Mouse (Mus musculus) liver, embryonic 15.5 days (tissue): Measurements from ENCODE around the gene CK137956. TPM values are rescaled to one million over a fixed set of nuclear protein-coding genes. Genes with fewer than 3 reads are reported as not detected.
A peak's percentile ranks its signal among the peaks of the same experiment; 100 is the strongest.

ENCODE experiments used
- ATAC-seq: fragments of 200-750 bp; cut with Nextera tagmentation; 2 replicates; pipeline ENCODE4 v1.8.0; 2017; ENCODE audit warnings: moderate number of reproducible peaks, mild to moderate bottlenecking, moderate library complexity; ENCODE audit not compliant: insufficient read depth
- H3K27ac ChIP-seq: fragments of 300-500 bp; sonication (generic); replicated peaks from 2 replicates; pipeline ENCODE4 v1.5.1; 2015; ENCODE audit warnings: mild to moderate bottlenecking, inconsistent platforms
- H3K27me3 ChIP-seq: fragments of 300-500 bp; sonication (generic); 2 replicates; pipeline ENCODE4 v1.6.1; 2015; ENCODE audit warnings: mild to moderate bottlenecking, inconsistent platforms
- H3K36me3 ChIP-seq: fragments of 300-500 bp; sonication (generic); replicated peaks from 2 replicates; pipeline ENCODE4 v1.6.1; 2015; ENCODE audit warnings: moderate library complexity, mild to moderate bottlenecking, inconsistent platforms
- H3K4me1 ChIP-seq: fragments of 300-500 bp; sonication (generic); replicated peaks from 2 replicates; pipeline ENCODE4 v1.6.1; 2015; ENCODE audit warnings: inconsistent platforms
- H3K4me2 ChIP-seq: fragments of 300-500 bp; sonication (generic); 2 replicates; pipeline ENCODE4 v1.6.1; 2015; ENCODE audit warnings: moderate library complexity, mild to moderate bottlenecking, inconsistent platforms
- H3K4me3 ChIP-seq: fragments of 300-500 bp; sonication (generic); replicated peaks from 2 replicates; pipeline ENCODE4 v1.5.1; 2015; ENCODE audit warnings: mild to moderate bottlenecking, inconsistent platforms
- H3K9ac ChIP-seq: fragments of 300-500 bp; sonication (generic); 2 replicates; pipeline ENCODE4 v1.6.1; 2015; ENCODE audit warnings: moderate library complexity, mild to moderate bottlenecking, inconsistent platforms
- H3K9me3 ChIP-seq: fragments of 300-500 bp; sonication (generic); replicated peaks from 2 replicates; pipeline ENCODE4 v1.6.1; 2016; ENCODE audit warnings: inconsistent platforms
- WGBS: fragments of 180-500 bp; shearing (Covaris S2); methylation state at CpG from one replicate; pipeline ENCODE4 v1.1.7; 2015; ENCODE audit warnings: mixed read lengths; ENCODE audit not compliant: insufficient replicate concordance; 5-methylcytosine and 5-hydroxymethylcytosine counted together
- polyA plus RNA-seq: library from polyadenylated mRNA; unstranded; fragments of >200 nt; fragmentation: Nextera tagmentation; extraction: Ambion mirVana; gene quantifications from 2 replicates; pipeline ENCODE4 v1.2.1, GENCODE M21; 2015

Gene CK137956
- not detected in 2 replicates for polyA plus RNA-seq

DNA sequence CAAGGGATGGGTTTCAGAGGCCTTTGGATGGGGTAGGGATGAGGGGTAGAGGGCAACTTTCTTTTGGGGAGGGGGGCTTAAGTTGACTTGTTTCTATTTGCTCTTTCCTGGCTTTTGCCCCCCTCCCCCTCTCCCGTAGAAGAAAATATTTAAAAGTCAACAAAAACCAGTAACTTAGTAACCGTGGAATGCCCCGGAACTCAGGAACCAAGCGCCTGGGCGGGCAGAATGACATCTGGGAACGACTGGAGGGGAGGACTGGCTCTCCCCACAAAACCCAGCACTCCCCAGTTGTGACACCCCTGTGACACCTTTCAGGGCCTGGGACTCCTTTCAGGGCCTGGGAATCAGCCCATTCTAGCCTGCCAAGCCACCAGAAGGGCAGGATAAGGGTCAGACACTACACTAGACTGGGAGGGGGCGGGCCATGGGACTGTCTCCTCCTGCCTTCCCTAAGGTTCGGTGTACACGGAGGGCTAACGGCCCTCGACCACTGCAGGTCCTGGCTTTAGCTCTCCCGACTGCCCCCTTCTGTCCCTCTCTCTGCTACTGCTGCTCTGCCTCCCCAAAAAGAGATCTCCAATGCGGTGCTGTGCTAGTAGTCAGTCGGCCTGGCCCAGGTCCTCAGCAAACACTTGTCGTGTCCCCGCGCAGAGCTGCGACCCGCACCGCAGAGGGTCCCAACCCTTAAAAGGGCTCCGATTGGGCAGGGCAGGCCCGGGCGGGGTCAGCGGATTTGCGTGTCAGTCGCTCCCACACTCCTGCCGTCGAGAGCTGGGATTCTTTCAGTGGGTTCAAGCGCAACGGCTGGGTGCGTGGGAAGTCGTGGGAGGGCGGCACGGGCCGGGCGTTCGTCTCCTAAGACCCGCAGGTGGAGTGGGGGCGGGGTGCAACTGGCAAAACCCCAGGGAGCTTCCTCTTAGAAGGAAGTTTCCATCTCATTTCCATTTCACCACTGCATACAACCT is at the start of gene CK137956:
CK137956 (minus strand) TSS at position 51 of the 968 bp plus-strand sequence.
- Histone ChIP-seq H3K9ac (no peak within 1 kb of the TSS), H3K4me2 (no peak within 1 kb of the TSS), H3K9me3 (no peaks in the 10 kb centered on the region), H3K4me1 (no peaks in the 10 kb centered on the region), H3K27ac (no peak within 1 kb of the TSS), H3K4me3 (no peak within 1 kb of the TSS), H3K27me3 (peaks cover 24% of the 10 kb centered on the region), H3K36me3 (no peaks in the 10 kb centered on the region)
- WGBS = 7% methylated on average over 39 of the region's 39 CpGs
- no peak for ATAC-seq

DNA sequence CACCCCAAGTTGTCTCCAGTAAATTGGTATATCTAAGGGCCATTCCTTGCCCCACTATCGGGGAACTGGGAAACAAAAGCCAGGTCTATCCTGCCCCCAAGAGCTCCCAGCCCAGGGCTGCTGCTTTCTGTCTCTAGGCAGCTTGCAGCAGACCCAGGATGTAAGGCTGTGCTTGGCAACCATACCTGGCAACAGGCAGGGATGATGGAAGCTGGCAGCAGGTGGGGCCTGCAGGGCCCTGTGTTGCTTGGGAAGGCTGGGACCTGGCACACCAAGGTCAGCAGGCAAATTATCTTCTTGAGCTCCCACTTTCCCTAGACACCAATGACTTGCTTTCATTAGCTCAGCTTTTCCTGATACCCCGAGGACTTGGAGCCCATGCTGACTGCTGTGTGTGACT is 48.7 kb upstream of the CK137956 start:
- Histone ChIP-seq H3K4me1 (no peaks in the 10 kb centered on the region), H3K9ac (no peak overlapping the region), H3K4me2 (no peak overlapping the region), H3K27me3 (no peaks in the 10 kb centered on the region), H3K4me3 (no peak overlapping the region), H3K27ac (no peak overlapping the region), H3K9me3 (no peaks in the 10 kb centered on the region), H3K36me3 (no peaks in the 10 kb centered on the region)
- ATAC-seq = no peak
- 48% methylated on average over 2 of the region's 2 CpGs for WGBS

DNA sequence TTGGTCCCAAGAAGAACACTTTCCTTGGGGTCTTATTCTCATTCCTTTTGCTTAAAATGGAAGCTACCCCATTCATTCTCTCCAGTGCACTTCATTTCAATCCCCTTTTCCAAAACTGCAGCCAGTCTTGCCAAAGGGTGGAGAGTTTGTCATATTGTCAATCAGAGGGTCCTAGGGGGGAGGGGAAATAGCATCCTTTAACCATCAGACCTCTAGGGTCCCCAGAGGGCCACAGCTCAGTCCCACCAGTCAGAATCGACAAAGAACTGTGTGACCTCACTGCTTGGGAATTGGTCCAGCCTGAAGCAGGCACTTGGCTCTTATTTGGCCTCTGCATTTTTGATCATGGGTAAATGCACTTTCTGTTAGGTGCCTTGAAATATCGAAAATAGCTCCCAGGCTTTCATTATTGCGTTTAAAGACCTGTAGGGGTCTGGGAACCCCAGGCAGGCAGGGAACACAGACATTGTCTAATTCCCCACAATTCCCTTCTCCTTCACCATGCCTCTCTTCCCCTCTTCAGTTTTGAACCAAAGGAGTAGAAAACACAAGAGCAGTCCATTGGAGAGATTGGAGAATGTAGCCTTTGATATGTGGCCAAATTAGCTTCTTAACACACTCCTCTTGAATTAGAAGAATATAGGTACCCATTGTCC is 34.2 kb upstream of the CK137956 start:
- no peaks in the 10 kb centered on the region for H3K27me3 ChIP-seq
- no peak for ATAC-seq
- no peak overlapping the region for H3K9ac ChIP-seq
- WGBS = 46% methylated on average over 3 of the region's 3 CpGs
- H3K4me2 ChIP-seq = no peak overlapping the region
- H3K36me3 ChIP-seq = no peaks in the 10 kb centered on the region
- no peaks in the 10 kb centered on the region for H3K4me1 ChIP-seq
- H3K27ac ChIP-seq = no peak overlapping the region
- no peak overlapping the region for H3K4me3 ChIP-seq
- H3K9me3 ChIP-seq = no peaks in the 10 kb centered on the region

DNA sequence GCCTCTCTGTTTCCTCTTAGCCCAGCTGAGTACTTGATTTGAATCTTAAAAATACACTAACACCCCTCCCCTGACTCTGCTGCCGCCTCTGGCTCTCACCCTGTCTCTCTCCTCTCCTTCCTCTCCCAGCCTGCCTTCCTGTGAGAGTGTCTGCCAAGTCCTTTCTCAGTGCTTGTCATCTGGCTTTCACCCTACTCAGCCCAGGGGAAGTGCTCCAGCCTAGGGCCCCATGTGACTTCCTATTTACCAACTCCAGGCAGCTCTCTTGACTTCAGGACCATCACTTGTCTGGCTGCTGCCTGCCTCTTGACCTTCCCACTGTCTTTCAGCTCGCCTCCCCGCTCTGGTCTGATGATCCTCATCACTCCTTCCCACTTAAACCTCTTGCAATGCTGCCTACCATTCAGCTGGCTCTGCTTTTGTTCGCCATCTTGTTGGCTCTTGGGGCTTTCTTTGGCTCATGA is 31.9 kb upstream of the CK137956 start:
- H3K9ac ChIP-seq = no peak overlapping the region
- no peak for ATAC-seq
- H3K9me3 ChIP-seq = no peaks in the 10 kb centered on the region
- H3K27me3 ChIP-seq = no peaks in the 10 kb centered on the region
- no peak overlapping the region for H3K4me3 ChIP-seq
- H3K4me2 ChIP-seq = no peak overlapping the region
- no peaks in the 10 kb centered on the region for H3K4me1 ChIP-seq
- no peak overlapping the region for H3K27ac ChIP-seq
- no peaks in the 10 kb centered on the region for H3K36me3 ChIP-seq
- 28% methylated on average over 4 of the region's 4 CpGs for WGBS

DNA sequence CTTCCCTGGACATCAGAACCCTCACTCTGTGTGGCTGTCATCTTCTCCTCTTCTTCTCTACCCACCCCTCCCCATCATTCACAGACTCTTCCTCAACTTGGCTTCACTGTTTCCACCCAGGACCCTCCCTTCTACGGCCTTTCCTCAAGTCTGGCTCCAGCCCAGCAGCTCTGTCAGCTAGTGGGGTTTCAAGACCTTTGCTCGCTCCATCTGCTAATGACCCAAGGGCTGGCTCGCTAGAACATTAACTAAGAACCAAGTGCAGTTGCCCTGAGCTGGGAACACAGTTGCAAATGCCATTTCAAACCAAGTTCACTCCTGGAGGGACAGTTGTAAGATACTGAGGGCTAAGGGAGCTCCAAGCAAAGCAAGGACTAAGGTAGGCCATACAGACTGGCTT is 28.5 kb upstream of the CK137956 start:
- H3K27ac ChIP-seq = no peak overlapping the region
- H3K27me3 ChIP-seq = no peaks in the 10 kb centered on the region
- H3K36me3 ChIP-seq = no peaks in the 10 kb centered on the region
- no peaks in the 10 kb centered on the region for H3K4me1 ChIP-seq
- 42% methylated on average over 3 of the region's 3 CpGs for WGBS
- no peak overlapping the region for H3K9ac ChIP-seq
- no peaks in the 10 kb centered on the region for H3K9me3 ChIP-seq
- H3K4me3 ChIP-seq = no peak overlapping the region
- ATAC-seq = no peak
- no peak overlapping the region for H3K4me2 ChIP-seq

DNA sequence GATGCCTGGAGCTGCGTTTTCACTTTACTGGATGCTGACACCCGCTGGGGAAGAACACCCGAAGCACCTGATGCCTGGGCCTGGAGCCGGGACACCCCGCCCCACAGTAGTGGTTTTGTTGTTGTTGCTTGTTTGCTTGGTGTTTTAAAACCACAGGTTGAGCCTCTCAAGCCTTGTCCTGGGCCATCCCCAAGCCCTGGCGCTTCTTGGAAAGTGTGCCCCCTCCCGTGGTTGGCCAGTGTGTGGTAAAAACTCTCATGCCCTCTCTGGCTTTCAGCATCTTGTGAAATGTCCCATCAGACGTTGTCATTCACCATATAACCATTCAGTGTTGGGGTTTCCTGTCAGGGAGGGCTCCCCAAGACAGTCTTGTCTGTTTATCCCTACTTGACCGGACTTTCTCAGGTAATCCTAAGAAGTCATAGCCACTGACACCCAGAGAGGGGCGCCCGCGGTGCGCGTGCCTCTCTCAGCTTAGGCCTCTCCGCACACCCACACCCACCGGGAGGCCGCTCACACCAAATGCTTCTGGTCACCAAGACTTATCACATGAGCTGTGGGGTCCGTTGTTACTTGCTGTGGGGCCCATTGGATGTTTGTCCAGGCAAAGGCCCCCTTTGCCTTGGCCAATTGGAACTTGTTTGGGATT is 18.7 kb upstream of the CK137956 start:
- Histone ChIP-seq H3K4me3 (no peak overlapping the region), H3K9me3 (no peaks in the 10 kb centered on the region), H3K4me1 (no peaks in the 10 kb centered on the region), H3K9ac (no peak overlapping the region), H3K4me2 (no peak overlapping the region), H3K36me3 (no peaks in the 10 kb centered on the region), H3K27me3 (peaks cover 63% of the 10 kb centered on the region), H3K27ac (no peak overlapping the region)
- WGBS = 7% methylated on average over 18 of the region's 18 CpGs
- no peak for ATAC-seq

DNA sequence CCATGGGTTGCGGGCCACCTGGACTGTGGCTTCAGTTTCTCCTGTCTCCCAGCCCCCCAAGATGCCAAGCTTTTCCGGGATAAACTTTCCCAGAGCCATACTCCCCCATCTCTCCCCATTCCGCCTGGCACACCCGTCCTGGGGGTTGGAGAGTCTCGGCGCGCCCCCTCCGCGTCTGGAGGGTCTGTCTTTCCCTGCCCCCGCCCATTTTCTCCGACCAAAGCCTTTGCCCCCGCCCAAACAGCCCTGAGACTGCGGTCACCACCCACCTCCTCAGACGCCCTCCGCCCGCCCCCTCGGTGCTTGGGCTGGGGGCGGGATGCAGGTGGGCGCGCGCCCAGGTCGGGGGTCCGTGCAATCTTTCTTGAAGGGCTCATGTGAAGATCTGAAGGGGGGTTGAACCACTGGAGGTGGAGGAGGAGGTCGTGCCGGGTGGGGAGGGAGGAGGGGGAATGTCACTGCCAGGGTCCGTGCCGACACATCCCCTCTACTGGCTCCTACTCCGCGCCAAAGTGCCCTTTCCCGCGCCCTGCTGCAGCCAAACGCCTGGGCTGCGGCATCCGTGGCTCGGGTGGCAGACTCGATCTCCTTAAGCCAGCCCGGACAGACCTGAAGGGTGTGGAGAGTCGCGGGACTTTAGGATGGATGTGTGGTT is 17.9 kb upstream of the CK137956 start:
- ATAC-seq = no peak
- 2% methylated on average over 39 of the region's 39 CpGs for WGBS
- no peaks in the 10 kb centered on the region for H3K36me3 ChIP-seq
- H3K27me3 ChIP-seq = peaks cover 63% of the 10 kb centered on the region
- H3K9me3 ChIP-seq = no peaks in the 10 kb centered on the region
- H3K27ac ChIP-seq = no peak overlapping the region
- no peak overlapping the region for H3K4me3 ChIP-seq
- no peak overlapping the region for H3K4me2 ChIP-seq
- H3K9ac ChIP-seq = no peak overlapping the region
- H3K4me1 ChIP-seq = no peaks in the 10 kb centered on the region

DNA sequence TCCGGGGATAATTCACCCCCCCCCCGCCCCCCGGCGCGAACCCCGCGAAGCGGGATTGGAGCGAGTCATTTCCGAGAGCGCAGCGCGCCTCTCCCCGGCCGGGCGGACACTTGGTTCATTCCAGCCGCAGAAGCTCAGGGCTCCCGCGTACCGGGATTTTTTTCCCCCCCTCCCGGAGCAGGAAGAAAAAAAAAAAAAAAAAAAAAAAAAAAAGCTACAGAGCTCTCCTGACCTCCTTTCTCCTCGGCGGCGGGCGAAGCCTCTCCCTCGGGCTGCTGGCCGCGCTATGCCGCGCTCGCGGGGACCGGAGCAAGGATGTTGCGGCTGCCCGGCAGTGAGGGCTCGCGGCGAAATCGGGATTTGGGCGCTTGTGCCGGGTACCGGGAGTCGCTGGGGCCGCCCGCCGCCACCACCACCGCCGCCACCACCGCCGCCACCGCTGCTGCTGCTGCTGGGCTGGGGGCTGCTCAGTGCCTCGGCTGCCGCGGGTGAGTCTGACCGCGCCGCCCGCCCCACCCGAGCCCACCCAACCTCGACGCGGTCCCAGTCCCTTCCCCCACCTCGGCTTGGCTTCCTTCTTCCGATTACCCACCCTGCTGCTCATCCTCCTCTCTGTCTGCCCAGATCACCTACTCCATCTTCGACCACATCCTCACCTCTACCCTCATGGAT is 17.2 kb upstream of the CK137956 start, which contains the start of gene Csmd2:
Csmd2 (plus strand) TSS at position 74 of the 672 bp plus-strand sequence.
- H3K9ac ChIP-seq = no peak within 1 kb of the TSS
- no peak for ATAC-seq

DNA sequence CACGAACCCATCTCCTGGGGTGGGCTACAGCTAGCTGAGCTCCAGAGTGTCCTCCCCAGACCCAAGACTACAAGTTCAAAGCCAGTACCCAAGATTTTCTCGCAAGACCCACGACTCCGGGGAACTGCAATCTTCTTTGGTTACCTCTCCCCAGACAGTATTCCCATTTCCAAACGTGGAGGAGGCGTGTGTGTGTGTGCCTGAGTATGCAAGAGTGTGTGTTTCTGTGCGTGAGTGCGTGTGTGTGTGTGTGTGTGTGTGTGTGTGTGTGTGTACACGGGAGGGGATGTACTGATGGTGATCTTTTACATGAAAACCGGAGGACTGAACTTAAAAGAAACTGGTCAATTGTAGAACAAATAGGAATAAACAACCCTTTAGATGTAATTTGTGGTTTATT is 16.5 kb upstream of the CK137956 start:
- no peak for ATAC-seq
- H3K4me2 ChIP-seq = no peak overlapping the region
- no peaks in the 10 kb centered on the region for H3K9me3 ChIP-seq
- H3K27ac ChIP-seq = no peak overlapping the region
- H3K27me3 ChIP-seq = peaks cover 63% of the 10 kb centered on the region
- H3K36me3 ChIP-seq = no peaks in the 10 kb centered on the region
- no peak overlapping the region for H3K4me3 ChIP-seq
- 12% methylated on average over 10 of the region's 10 CpGs for WGBS
- no peaks in the 10 kb centered on the region for H3K4me1 ChIP-seq
- no peak overlapping the region for H3K9ac ChIP-seq

More for the DNA sequence above, 17.2 kb upstream of the CK137956 start, which contains the start of gene Csmd2:
- no peaks in the 10 kb centered on the region for H3K9me3 ChIP-seq
- no peaks in the 10 kb centered on the region for H3K4me1 ChIP-seq
- no peak within 1 kb of the TSS for H3K27ac ChIP-seq
- under 1% methylated on average over 48 of the region's 65 CpGs for WGBS
- H3K27me3 ChIP-seq = peaks cover 63% of the 10 kb centered on the region
- no peaks in the 10 kb centered on the region for H3K36me3 ChIP-seq
- no peak within 1 kb of the TSS for H3K4me3 ChIP-seq
- peak within 1 kb of the TSS; percentile 10; the same call in 1 of the 2 replicates for H3K4me2 ChIP-seq

DNA sequence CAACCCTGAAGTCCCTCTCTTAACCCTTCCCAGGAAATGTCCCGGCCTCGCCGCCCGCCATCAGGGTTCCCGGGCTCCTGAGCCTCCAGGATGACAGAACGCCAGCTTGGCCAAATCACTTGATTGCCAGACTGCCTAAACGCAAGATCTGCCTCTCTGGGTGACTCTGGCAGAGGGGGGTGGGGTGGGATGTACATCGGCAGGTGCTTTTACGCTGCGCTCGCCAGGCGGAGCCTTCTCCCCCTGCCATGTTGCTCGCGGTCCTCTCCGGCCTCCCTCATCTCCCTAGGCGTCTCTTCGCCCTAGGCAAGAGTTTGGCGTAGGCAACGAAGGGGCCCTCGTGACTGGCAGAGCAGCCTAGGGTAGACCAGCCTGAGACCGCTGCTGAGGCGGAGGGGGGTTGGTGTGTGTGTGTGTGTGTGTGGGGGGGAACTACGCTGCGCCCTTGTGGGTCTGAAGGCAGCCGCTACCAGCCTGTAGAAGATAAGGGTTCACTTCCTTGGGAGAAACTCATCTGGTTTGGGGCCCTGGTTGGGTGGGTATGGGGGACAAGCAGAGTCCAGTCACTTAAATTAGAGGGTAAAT is 15.8 kb upstream of the CK137956 start:
- 7% methylated on average over 25 of the region's 25 CpGs for WGBS
- no peak overlapping the region for H3K4me2 ChIP-seq
- no peaks in the 10 kb centered on the region for H3K36me3 ChIP-seq
- H3K4me1 ChIP-seq = no peaks in the 10 kb centered on the region
- ATAC-seq = no peak
- peaks cover 63% of the 10 kb centered on the region for H3K27me3 ChIP-seq
- no peak overlapping the region for H3K27ac ChIP-seq
- H3K4me3 ChIP-seq = no peak overlapping the region
- H3K9ac ChIP-seq = no peak overlapping the region
- H3K9me3 ChIP-seq = no peaks in the 10 kb centered on the region
